Mouse (Mus musculus) cortical plate, adult 2 months (tissue): ENCODE measurements at regions not wholly inside any gene's neighbourhood (a gene's known extent, or its start where the extent isn't known, plus 50 kb on each side); places are given as distances from the start of the nearest gene placed in this dataset.

ENCODE experiments used
- CTCF ChIP-seq: fragments of 200-500 bp; IDR thresholded peaks from 2 replicates; pipeline ENCODE4 v1.5.1; 2011; ENCODE audit warnings: mild to moderate bottlenecking, control low read depth, low read length; ENCODE audit not compliant: insufficient read depth; ENCODE audit errors: extremely low read depth
- POLR2A ChIP-seq: fragments of 200-500 bp; IDR thresholded peaks from 2 replicates; pipeline ENCODE4 v1.6.1; 2011; ENCODE audit warnings: mild to moderate bottlenecking, low read length, control low read depth; ENCODE audit not compliant: insufficient read depth; ENCODE audit errors: extremely low read depth

DNA sequence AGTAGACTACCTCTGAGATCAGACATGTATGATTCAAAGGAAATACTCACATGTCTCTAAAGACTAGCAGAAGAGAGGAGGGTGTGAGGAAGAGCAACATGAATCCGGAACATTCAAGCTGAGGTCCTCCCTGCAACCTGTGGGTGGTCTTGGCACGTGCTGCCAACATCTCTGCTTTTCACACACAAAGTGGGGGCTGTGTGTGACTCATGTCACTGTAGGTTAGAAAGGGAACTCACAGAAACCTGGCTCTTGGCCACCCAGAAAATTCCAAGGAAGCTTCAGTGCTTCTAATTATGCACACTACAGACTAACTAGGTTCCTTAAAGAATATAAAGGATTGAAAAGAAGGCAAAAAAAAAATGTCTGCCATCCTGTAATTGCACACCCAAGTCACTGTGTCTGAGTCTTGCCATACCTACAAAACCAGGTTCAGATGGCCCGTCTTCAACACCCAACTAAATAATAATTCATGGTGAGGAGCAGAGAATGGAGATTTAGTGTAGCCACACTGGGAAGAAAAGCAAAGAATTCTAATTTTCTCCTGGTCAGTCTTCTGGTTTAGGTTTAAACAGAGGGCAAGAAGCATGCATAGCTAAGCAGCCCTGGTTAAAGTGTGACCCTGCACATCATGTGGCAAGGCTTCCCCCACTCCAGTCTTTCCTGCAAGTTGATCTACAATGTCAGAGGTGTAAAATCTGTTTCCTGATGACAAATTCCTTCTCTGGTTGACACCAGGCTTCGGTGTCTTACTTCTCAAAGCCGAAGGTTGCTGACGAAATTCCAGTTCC, 673.8 kb upstream of the Arpp21 start:
- no peak for TF ChIP-seq CTCF
- no peak for TF ChIP-seq POLR2A
